Mouse (Mus musculus) forebrain, embryonic 13.5 days (tissue): ENCODE results near the gene Btbd7. TPM values are rescaled to one million over a fixed set of nuclear protein-coding genes. Genes with fewer than 3 reads are reported as not detected.

Experiments used
- ATAC-seq: fragments of 200-750 bp; cut with Nextera tagmentation; 2 replicates; pipeline ENCODE4 v1.8.0; 2017
- H3K27ac ChIP-seq: fragments of 300-500 bp; sonication (generic); 2 replicates; pipeline ENCODE4 v1.5.1; 2015; ENCODE audit warnings: inconsistent platforms, mild to moderate bottlenecking, moderate library complexity
- H3K27me3 ChIP-seq: fragments of 300-500 bp; sonication (generic); 2 replicates; pipeline ENCODE4 v1.6.1; 2015; ENCODE audit warnings: mild to moderate bottlenecking, inconsistent platforms
- H3K36me3 ChIP-seq: fragments of 300-500 bp; sonication (generic); 2 replicates; pipeline ENCODE4 v1.6.1; 2015; ENCODE audit warnings: mild to moderate bottlenecking, inconsistent platforms; ENCODE audit not compliant: poor library complexity, severe bottlenecking
- H3K4me1 ChIP-seq: fragments of 300-500 bp; sonication (generic); 2 replicates; pipeline ENCODE4 v1.6.1; 2015; ENCODE audit warnings: inconsistent platforms
- H3K4me2 ChIP-seq: fragments of 300-500 bp; sonication (generic); 2 replicates; pipeline ENCODE4 v1.6.1; 2015; ENCODE audit warnings: inconsistent platforms, mild to moderate bottlenecking, moderate library complexity
- H3K4me3 ChIP-seq: fragments of 300-500 bp; sonication (generic); 2 replicates; pipeline ENCODE4 v1.5.1; 2015; ENCODE audit warnings: mild to moderate bottlenecking, inconsistent platforms
- H3K9ac ChIP-seq: fragments of 300-500 bp; sonication (generic); 2 replicates; pipeline ENCODE4 v1.6.1; 2015; ENCODE audit warnings: mild to moderate bottlenecking, inconsistent platforms
- H3K9me3 ChIP-seq: fragments of 300-500 bp; sonication (generic); replicated peaks from 2 replicates; pipeline ENCODE4 v1.6.1; 2016; ENCODE audit warnings: inconsistent platforms
- WGBS: fragments of 180-500 bp; shearing (Covaris S2); methylation state at CpG from one replicate; pipeline ENCODE4 v1.1.7; 2015; 5-methylcytosine and 5-hydroxymethylcytosine counted together
- polyA plus RNA-seq: library from polyadenylated mRNA; unstranded; fragments of >200 nt; fragmentation: Nextera tagmentation; extraction: Ambion mirVana; gene quantifications from 2 replicates; pipeline ENCODE4 v1.2.1, GENCODE M21; 2015

Btbd7 gene
- polyA plus RNA-seq, 1 experiment from 2014 or later = 20.7 TPM

- no peak overlapping the region for H3K4me3 ChIP-seq
- no peak overlapping the region for H3K9ac ChIP-seq
- no peak overlapping the region for H3K27ac ChIP-seq
- no peaks in the 10 kb centered on the region for H3K9me3 ChIP-seq
- H3K4me1 ChIP-seq = no peaks in the 10 kb centered on the region
- peaks cover 71% of the 10 kb centered on the region for H3K36me3 ChIP-seq
- no peaks in the 10 kb centered on the region for H3K27me3 ChIP-seq
- no peak overlapping the region for H3K4me2 ChIP-seq
- no peak for ATAC-seq
- WGBS = 93% methylated on average over 14 of the region's 14 CpGs
Observed at GRCm38 (mm10) chr12:102776035-102776434, 102.2 kb downstream of the Btbd7 start.

DNA sequence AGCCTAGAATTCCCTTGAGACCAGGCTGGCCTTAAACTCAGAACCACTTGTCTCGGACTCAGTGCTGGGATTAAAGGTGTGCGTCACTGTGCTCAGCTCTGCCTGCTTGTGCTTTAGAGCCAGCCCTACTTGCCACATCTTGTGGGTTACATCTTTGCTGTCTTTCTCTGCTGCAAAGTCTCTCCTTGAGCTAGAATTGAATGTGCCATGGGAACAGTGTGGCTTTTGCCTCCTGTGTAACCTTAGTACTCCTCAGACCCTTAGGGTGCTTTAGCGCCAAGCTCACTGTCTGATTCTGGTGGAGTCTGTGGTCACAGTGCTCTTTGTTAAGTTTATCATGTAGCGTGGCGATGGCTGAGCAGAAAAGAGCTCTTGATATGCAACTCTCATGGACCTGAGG lies 105.6 kb downstream of the Btbd7 start:
- 98% methylated on average over 5 of the region's 5 CpGs for WGBS
- Histone ChIP-seq H3K4me1 (no peaks in the 10 kb centered on the region), H3K4me3 (no peak overlapping the region), H3K27me3 (no peaks in the 10 kb centered on the region), H3K9ac (no peak overlapping the region), H3K27ac (no peak overlapping the region), H3K36me3 (peaks cover 96% of the 10 kb centered on the region), H3K9me3 (no peaks in the 10 kb centered on the region), H3K4me2 (no peak overlapping the region)
- no peak for ATAC-seq

- Histone ChIP-seq H3K36me3 (peaks cover 95% of the 10 kb centered on the region), H3K9ac (no peak overlapping the region), H3K27ac (no peak overlapping the region), H3K4me1 (no peaks in the 10 kb centered on the region), H3K9me3 (no peaks in the 10 kb centered on the region), H3K4me3 (no peak overlapping the region), H3K27me3 (no peaks in the 10 kb centered on the region), H3K4me2 (no peak overlapping the region)
- no peak for ATAC-seq
- WGBS = 97% methylated on average over 8 of the region's 8 CpGs
Observed at GRCm38 (mm10) chr12:102771601-102772000, 106.7 kb downstream of the Btbd7 start.

- Histone ChIP-seq H3K36me3 (peaks cover 89% of the 10 kb centered on the region), H3K4me2 (no peak overlapping the region), H3K9me3 (no peaks in the 10 kb centered on the region), H3K4me3 (no peak overlapping the region), H3K27ac (no peak overlapping the region), H3K4me1 (no peaks in the 10 kb centered on the region), H3K9ac (no peak overlapping the region), H3K27me3 (no peaks in the 10 kb centered on the region)
- ATAC-seq = no peak
- WGBS = 93% methylated on average over 4 of the region's 4 CpGs
Observed at GRCm38 (mm10) chr12:102769000-102769399, 109.3 kb downstream of the Btbd7 start.

DNA sequence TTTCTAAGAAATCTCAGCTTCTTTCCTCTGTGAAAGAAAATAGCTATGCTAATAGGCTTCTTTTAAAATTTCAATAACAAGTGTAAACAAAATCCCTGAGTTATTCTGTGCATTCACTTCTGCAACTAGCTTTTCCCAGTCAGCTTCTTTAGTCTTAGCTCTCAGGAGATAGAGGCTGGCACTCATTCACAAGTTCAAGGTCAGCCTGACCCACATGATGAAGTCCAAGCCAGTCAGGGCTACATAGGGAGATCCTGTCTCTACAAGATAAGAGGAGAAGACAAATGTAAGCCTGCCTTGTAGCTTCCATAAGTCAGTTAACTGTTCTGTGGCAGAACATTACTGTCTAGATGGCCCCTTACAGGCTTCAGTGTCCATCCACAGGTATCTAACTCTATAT lies 114.6 kb downstream of the Btbd7 start:
- Histone ChIP-seq H3K4me1 (peaks cover 16% of the 10 kb centered on the region), H3K36me3 (peaks cover 50% of the 10 kb centered on the region), H3K4me2 (no peak overlapping the region)

DNA sequence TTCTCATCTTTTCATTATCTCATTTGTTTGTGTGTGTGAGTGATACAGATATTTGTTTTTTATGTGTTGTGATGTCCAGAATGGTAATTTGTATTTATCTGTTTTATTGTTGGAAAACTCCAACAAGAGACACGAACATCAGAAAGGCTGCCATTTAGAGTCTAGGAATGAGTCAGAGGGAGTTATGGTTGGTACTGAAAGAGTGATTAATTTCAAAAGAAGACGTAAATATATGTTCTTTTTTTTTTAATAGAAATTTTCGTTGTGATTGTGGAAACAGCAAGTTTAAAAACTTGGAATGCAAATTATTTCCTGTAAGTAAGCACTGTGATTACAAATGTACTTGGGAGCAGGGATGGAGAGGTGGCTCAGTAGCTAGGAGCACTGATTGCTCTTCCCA lies 116.6 kb downstream of the Btbd7 start:
- Histone ChIP-seq H3K4me3 (no peak overlapping the region), H3K4me2 (no peak overlapping the region), H3K27ac (no peak overlapping the region), H3K9ac (no peak overlapping the region), H3K27me3 (no peaks in the 10 kb centered on the region), H3K9me3 (no peaks in the 10 kb centered on the region), H3K4me1 (peaks cover 22% of the 10 kb centered on the region), H3K36me3 (peaks cover 32% of the 10 kb centered on the region)
- ATAC-seq = no peak
- 88% methylated on average over 3 of the region's 3 CpGs for whole genome bisulfite sequencing

More for the DNA sequence above, 114.6 kb downstream of the Btbd7 start:
- no peak overlapping the region for H3K4me3 ChIP-seq
- no peak overlapping the region for H3K9ac ChIP-seq
- H3K27ac ChIP-seq = no peak overlapping the region
- no peak for ATAC-seq
- no peaks in the 10 kb centered on the region for H3K27me3 ChIP-seq
- no peaks in the 10 kb centered on the region for H3K9me3 ChIP-seq

DNA sequence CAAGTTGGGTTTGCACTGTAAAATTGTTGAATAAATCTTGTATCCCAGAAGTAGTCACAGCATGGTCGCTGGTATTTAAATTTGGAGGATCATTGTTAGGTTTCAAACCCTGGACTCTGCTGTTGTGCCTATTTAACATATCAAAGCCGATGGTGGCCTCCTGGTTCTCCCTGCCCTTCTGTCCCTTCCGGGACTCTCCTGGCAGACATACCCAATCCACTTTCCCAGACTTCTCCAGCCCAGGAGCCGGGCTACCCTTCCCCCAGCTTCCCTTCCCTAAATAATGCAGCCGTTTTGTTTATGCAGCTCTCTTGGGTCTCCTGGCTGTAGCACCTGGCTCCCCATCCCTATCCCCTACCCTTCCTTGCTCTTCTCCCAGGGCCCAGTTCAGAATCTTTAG lies 119.3 kb downstream of the Btbd7 start:
- WGBS = under 1% methylated on average over 5 of the region's 5 CpGs
- H3K27me3 ChIP-seq = no peaks in the 10 kb centered on the region
- peaks cover 15% of the 10 kb centered on the region for H3K36me3 ChIP-seq
- peaks cover 33% of the 10 kb centered on the region for H3K4me1 ChIP-seq
- H3K4me3 ChIP-seq = peak overlapping the region; percentile 89
- peak overlapping the region; percentile 91 for H3K9ac ChIP-seq
- no peak for ATAC-seq
- H3K4me2 ChIP-seq = peak overlapping the region; percentile 92
- H3K27ac ChIP-seq = no peak overlapping the region
- no peaks in the 10 kb centered on the region for H3K9me3 ChIP-seq

- H3K36me3 ChIP-seq = peaks cover 15% of the 10 kb centered on the region
- peak within 1 kb of the TSS; percentile 89 for H3K4me3 ChIP-seq
- no peaks in the 10 kb centered on the region for H3K9me3 ChIP-seq
- H3K9ac ChIP-seq = peak within 1 kb of the TSS; percentile 91
- H3K27me3 ChIP-seq = no peaks in the 10 kb centered on the region
- WGBS = under 1% methylated on average over 10 of the region's 10 CpGs
- peak within 1 kb of the TSS; percentile 92 for H3K4me2 ChIP-seq
- no peak for ATAC-seq
- H3K4me1 ChIP-seq = peaks cover 33% of the 10 kb centered on the region
- peak within 1 kb of the TSS; percentile 86 for H3K27ac ChIP-seq
Observed at GRCm38 (mm10) chr12:102758403-102758756, 119.9 kb downstream of the Btbd7 start, which contains the start of gene Gm20604. TSS of gene Gm20604 (minus strand) at chr12:102758672.

GRCm38 (mm10) chr12:102757689-102758402 lies 120.4 kb downstream of the Btbd7 start, which contains the start of the genes Gm28051, Gon7 and Ubr7:
TSS of gene Gm28051 (minus strand) at chr12:102757765.
TSS of gene Gon7 (minus strand) at chr12:102757803.
TSS of gene Ubr7 (plus strand) at chr12:102757967.
- H3K27ac ChIP-seq = peak within 1 kb of the TSS; percentile 86
- H3K36me3 ChIP-seq = peaks cover 14% of the 10 kb centered on the region
- WGBS = under 1% methylated on average over 73 of the region's 73 CpGs

GRCm38 (mm10) chr12:102757055-102757688 lies 121.1 kb downstream of the Btbd7 start:
- peak overlapping the region; percentile 89 for H3K4me3 ChIP-seq

More at GRCm38 (mm10) chr12:102757689-102758402, 120.4 kb downstream of the Btbd7 start, which contains the start of the genes Gm28051, Gon7 and Ubr7:
- Histone ChIP-seq H3K4me1 (peaks cover 33% of the 10 kb centered on the region), H3K9me3 (no peaks in the 10 kb centered on the region), H3K4me3 (peak within 1 kb of the TSS; percentile 89), H3K9ac (peak within 1 kb of the TSS; percentile 91), H3K4me2 (peak within 1 kb of the TSS; percentile 92), H3K27me3 (no peaks in the 10 kb centered on the region)
- ATAC-seq = peak; percentile 98

DNA sequence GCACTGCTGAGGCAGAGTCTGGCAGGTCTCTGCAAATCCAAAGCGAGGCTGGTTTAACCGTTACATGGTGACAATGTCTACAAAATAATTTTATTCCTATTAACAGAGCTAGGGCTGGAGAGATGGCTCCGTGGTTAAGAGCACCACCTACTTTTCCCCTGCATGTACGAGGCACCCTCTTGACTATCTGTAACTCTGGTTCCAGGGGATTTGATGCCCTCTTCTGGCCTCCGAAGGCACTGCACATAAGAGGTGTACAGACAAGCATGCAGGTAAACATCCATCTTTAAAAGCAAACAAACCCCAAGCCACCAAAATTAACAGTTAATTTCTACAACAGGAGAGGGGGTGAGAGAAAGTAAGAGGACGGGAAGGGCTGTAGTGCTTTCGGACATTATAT lies 122.0 kb downstream of the Btbd7 start:
- H3K27ac ChIP-seq = no peak overlapping the region
- H3K36me3 ChIP-seq = peaks cover 7% of the 10 kb centered on the region; the same call in 1 of the 2 replicates
- peak overlapping the region; percentile 89 for H3K4me3 ChIP-seq
- H3K4me2 ChIP-seq = peak overlapping the region; percentile 75
- 0 out of 2 replicates have a peak overlapping the region, but pooled peaks have one; percentile 73 for H3K9ac ChIP-seq
- ATAC-seq = no peak
- WGBS = 88% methylated on average over 7 of the region's 7 CpGs
- H3K27me3 ChIP-seq = no peaks in the 10 kb centered on the region
- peaks cover 33% of the 10 kb centered on the region for H3K4me1 ChIP-seq
- H3K9me3 ChIP-seq = no peaks in the 10 kb centered on the region

More at GRCm38 (mm10) chr12:102757055-102757688, 121.1 kb downstream of the Btbd7 start:
- Histone ChIP-seq H3K9ac (peak overlapping the region; percentile 73), H3K27ac (peak overlapping the region; percentile 86), H3K9me3 (no peaks in the 10 kb centered on the region), H3K27me3 (no peaks in the 10 kb centered on the region), H3K4me2 (peak overlapping the region; percentile 75), H3K4me1 (peaks cover 33% of the 10 kb centered on the region), H3K36me3 (peaks cover 8% of the 10 kb centered on the region)
- WGBS = 1% methylated on average over 46 of the region's 46 CpGs
- ATAC-seq = no peak; the same call in 1 of the 2 replicates

- WGBS = 89% methylated on average over 3 of the region's 3 CpGs
- Histone ChIP-seq H3K4me1 (peaks cover 11% of the 10 kb centered on the region), H3K4me2 (no peak overlapping the region), H3K27ac (no peak overlapping the region), H3K36me3 (peaks cover 26% of the 10 kb centered on the region), H3K4me3 (no peak overlapping the region), H3K27me3 (no peaks in the 10 kb centered on the region), H3K9me3 (no peaks in the 10 kb centered on the region), H3K9ac (no peak overlapping the region)
- no peak for ATAC-seq
Observed at GRCm38 (mm10) chr12:102748256-102748655, 130.0 kb downstream of the Btbd7 start.
